Comparison of ENCODE assay signal across 16 mouse cellular contexts in genomic region chr2:145691367-145692009, GRCm38 (mm10). TPM values are rescaled to one million over a fixed set of nuclear protein-coding genes. Genes with fewer than 3 reads are reported as not detected.
"Had no signal": no experiment of that assay in that cellular context is flagged by ENCODE, and none has a peak within 500 bp of the region (broad histone marks: within the 10 kb centered on the region; RNA-seq: fewer than 3 reads in every experiment).

No protein-coding gene starts in this region.

- H3K9ac ChIP-seq: limb, embryonic 12.5 days; liver, embryonic 14.5 days; lung, embryonic 15.5 days; midbrain, embryonic 12.5 days; neural tube, embryonic 13.5 days had no signal

- H3K27ac ChIP-seq: hindbrain, postnatal 0 days; kidney, postnatal 0 days; limb, embryonic 12.5 days; liver, embryonic 14.5 days; lung, embryonic 15.5 days; midbrain, embryonic 12.5 days; neural tube, embryonic 13.5 days had no signal

- ATAC-seq: hindbrain, postnatal 0 days; midbrain, embryonic 16.5 days had no signal

- H3K36me3 ChIP-seq: limb, embryonic 12.5 days; lung, embryonic 15.5 days; midbrain, embryonic 12.5 days; neural tube, embryonic 13.5 days had no signal

- H3K27me3 ChIP-seq: limb, embryonic 12.5 days; lung, embryonic 15.5 days; midbrain, embryonic 12.5 days; neural tube, embryonic 13.5 days had no signal

- H3K4me3 ChIP-seq: limb, embryonic 12.5 days; lung, embryonic 15.5 days; midbrain, embryonic 12.5 days; neural tube, embryonic 13.5 days had no signal

- H3K4me2 ChIP-seq: limb, embryonic 12.5 days; lung, embryonic 15.5 days; midbrain, embryonic 12.5 days; neural tube, embryonic 13.5 days had no signal

- H3K9me3 ChIP-seq: limb, embryonic 12.5 days; lung, embryonic 15.5 days; midbrain, embryonic 12.5 days; neural tube, embryonic 13.5 days had no signal

- DNase-seq: kidney, adult 8-10 months; layer of hippocampus, adult 9-11 months; layer of hippocampus, postnatal 36 days; liver; lung, postnatal 4 days; retina, postnatal 1 day; right cerebral cortex, postnatal 14 days had no signal

- H3K4me1 ChIP-seq: midbrain, embryonic 12.5 days; neural tube, embryonic 13.5 days had no signal

RNA-seq across cellular contexts. Expression of gene Rin2, which starts 16.5 kb away (rescaled TPM):
- total RNA-seq: megakaryocyte-erythroid progenitor cell, adult 5-6 weeks had no signal
